Mouse (Mus musculus): ENCODE results near the gene Ccdc12. TPM values are rescaled to one million over a fixed set of nuclear protein-coding genes. Genes with fewer than 3 reads are reported as not detected.

The Ccdc12 gene
- polyA plus RNA-seq, 1 experiment from 2014 or later: 160 TPM

GRCm38 (mm10) chr9:110625350-110625908 lies 30.9 kb upstream of the Ccdc12 start:
- H3K27ac ChIP-seq (ENCODE audit: low read depth, low read length): peak overlapping the region; percentile 93
- H3K4me2 ChIP-seq (replicated peaks; ENCODE audit: low read depth, low read length): peak overlapping the region; percentile 98
- H3K4me1 ChIP-seq (ENCODE audit: control insufficient read depth, insufficient read depth, low read length): peaks cover 13% of the 10 kb centered on the region
- peak overlapping the region; percentile 53 for H3K4me3 ChIP-seq (ENCODE audit: low read length)
- peak overlapping the region; percentile 64 for H3K9ac ChIP-seq (ENCODE audit: low read depth, low read length)
- peaks cover 18% of the 10 kb centered on the region; the same call in 1 of the 2 replicates for H3K36me3 ChIP-seq (ENCODE audit: control insufficient read depth, insufficient read depth, low read length)
- no peak; the same call in 1 of the 2 replicates for ATAC-seq (ENCODE audit: low FRiP score, low TSS enrichment)
- no peaks in the 10 kb centered on the region for H3K9me3 ChIP-seq (ENCODE audit: control insufficient read depth, low read length)
- H3K27me3 ChIP-seq (ENCODE audit: control insufficient read depth, insufficient read depth, low read length): no peaks in the 10 kb centered on the region
- 68% methylated on average over 11 of the region's 11 CpGs for WGBS

GRCm38 (mm10) chr9:110630171-110630570 lies 26.1 kb upstream of the Ccdc12 start:
- H3K4me1 ChIP-seq (ENCODE audit: control insufficient read depth, insufficient read depth, low read length): peaks cover 9% of the 10 kb centered on the region; the same call in 1 of the 2 replicates
- H3K9ac ChIP-seq (ENCODE audit: low read depth, low read length): no peak overlapping the region
- no peak overlapping the region for H3K27ac ChIP-seq (ENCODE audit: low read depth, low read length)
- H3K36me3 ChIP-seq (ENCODE audit: control insufficient read depth, insufficient read depth, low read length): peaks cover 4% of the 10 kb centered on the region; the same call in 1 of the 2 replicates
- H3K9me3 ChIP-seq (ENCODE audit: control insufficient read depth, low read length): no peaks in the 10 kb centered on the region
- peaks cover 5% of the 10 kb centered on the region; the same call in 1 of the 2 replicates for H3K27me3 ChIP-seq (ENCODE audit: control insufficient read depth, insufficient read depth, low read length)
- H3K4me2 ChIP-seq (replicated peaks; ENCODE audit: low read depth, low read length): no peak overlapping the region
- H3K4me3 ChIP-seq (ENCODE audit: low read length): no peak overlapping the region
- no peak for ATAC-seq (ENCODE audit: low FRiP score, low TSS enrichment)
- 65% methylated on average over 15 of the region's 15 CpGs for WGBS

- no peak for ATAC-seq (ENCODE audit: low FRiP score, low TSS enrichment)
- H3K4me3 ChIP-seq (ENCODE audit: low read length): peak overlapping the region; percentile 12; the same call in 1 of the 2 replicates
Measured at GRCm38 (mm10) chr9:110631191-110631590, 25.1 kb upstream of the Ccdc12 start.

GRCm38 (mm10) chr9:110631651-110632275 lies 24.5 kb upstream of the Ccdc12 start:
- H3K36me3 ChIP-seq (ENCODE audit: control insufficient read depth, insufficient read depth, low read length): peaks cover 4% of the 10 kb centered on the region; the same call in 1 of the 2 replicates
- 0 out of 2 replicates have a peak, but pooled peaks cover 7% of the 10 kb centered on the region for H3K4me1 ChIP-seq (ENCODE audit: control insufficient read depth, insufficient read depth, low read length)
- peak overlapping the region; percentile 12; the same call in 1 of the 2 replicates for H3K4me3 ChIP-seq (ENCODE audit: low read length)
- peaks cover 5% of the 10 kb centered on the region; the same call in 1 of the 2 replicates for H3K27me3 ChIP-seq (ENCODE audit: control insufficient read depth, insufficient read depth, low read length)
- peak overlapping the region; percentile 33 for H3K4me2 ChIP-seq (replicated peaks; ENCODE audit: low read depth, low read length)
- no peak overlapping the region for H3K27ac ChIP-seq (ENCODE audit: low read depth, low read length)
- WGBS: 23% methylated on average over 30 of the region's 30 CpGs
- no peak for ATAC-seq (ENCODE audit: low FRiP score, low TSS enrichment)
- no peak overlapping the region for H3K9ac ChIP-seq (ENCODE audit: low read depth, low read length)
- H3K9me3 ChIP-seq (ENCODE audit: control insufficient read depth, low read length): no peaks in the 10 kb centered on the region

More at GRCm38 (mm10) chr9:110631191-110631590, 25.1 kb upstream of the Ccdc12 start:
- Histone ChIP-seq H3K9ac (ENCODE audit: low read depth, low read length) (no peak overlapping the region), H3K27me3 (ENCODE audit: control insufficient read depth, insufficient read depth, low read length) (peaks cover 5% of the 10 kb centered on the region; the same call in 1 of the 2 replicates), H3K4me1 (ENCODE audit: control insufficient read depth, insufficient read depth, low read length) (0 out of 2 replicates have a peak, but pooled peaks cover 7% of the 10 kb centered on the region), H3K27ac (ENCODE audit: low read depth, low read length) (no peak overlapping the region), H3K36me3 (ENCODE audit: control insufficient read depth, insufficient read depth, low read length) (peaks cover 4% of the 10 kb centered on the region; the same call in 1 of the 2 replicates), H3K9me3 (ENCODE audit: control insufficient read depth, low read length) (no peaks in the 10 kb centered on the region), H3K4me2 (replicated peaks; ENCODE audit: low read depth, low read length) (peak overlapping the region; percentile 33)
- WGBS: 21% methylated on average over 10 of the region's 10 CpGs

GRCm38 (mm10) chr9:110632671-110633070 lies 23.6 kb upstream of the Ccdc12 start:
- Histone ChIP-seq H3K36me3 (ENCODE audit: control insufficient read depth, insufficient read depth, low read length) (peaks cover 4% of the 10 kb centered on the region; the same call in 1 of the 2 replicates), H3K27ac (ENCODE audit: low read depth, low read length) (no peak overlapping the region), H3K4me1 (ENCODE audit: control insufficient read depth, insufficient read depth, low read length) (0 out of 2 replicates have a peak, but pooled peaks cover 7% of the 10 kb centered on the region), H3K9me3 (ENCODE audit: control insufficient read depth, low read length) (no peaks in the 10 kb centered on the region), H3K4me3 (ENCODE audit: low read length) (no peak overlapping the region), H3K27me3 (ENCODE audit: control insufficient read depth, insufficient read depth, low read length) (peaks cover 5% of the 10 kb centered on the region; the same call in 1 of the 2 replicates), H3K9ac (ENCODE audit: low read depth, low read length) (no peak overlapping the region), H3K4me2 (replicated peaks; ENCODE audit: low read depth, low read length) (no peak overlapping the region)
- 79% methylated on average over 15 of the region's 15 CpGs for WGBS
- no peak for ATAC-seq (ENCODE audit: low FRiP score, low TSS enrichment)

GRCm38 (mm10) chr9:110633882-110634281 lies 22.4 kb upstream of the Ccdc12 start:
- Histone ChIP-seq H3K27ac (ENCODE audit: low read depth, low read length) (no peak overlapping the region), H3K9ac (ENCODE audit: low read depth, low read length) (no peak overlapping the region), H3K27me3 (ENCODE audit: control insufficient read depth, insufficient read depth, low read length) (peaks cover 5% of the 10 kb centered on the region; the same call in 1 of the 2 replicates), H3K4me1 (ENCODE audit: control insufficient read depth, insufficient read depth, low read length) (0 out of 2 replicates have a peak, but pooled peaks cover 7% of the 10 kb centered on the region), H3K9me3 (ENCODE audit: control insufficient read depth, low read length) (no peaks in the 10 kb centered on the region), H3K4me2 (replicated peaks; ENCODE audit: low read depth, low read length) (no peak overlapping the region), H3K36me3 (ENCODE audit: control insufficient read depth, insufficient read depth, low read length) (peaks cover 3% of the 10 kb centered on the region), H3K4me3 (ENCODE audit: low read length) (no peak overlapping the region)
- ATAC-seq (ENCODE audit: low FRiP score, low TSS enrichment): no peak
- WGBS: 61% methylated on average over 17 of the region's 17 CpGs

- 10% methylated on average over 19 of the region's 19 CpGs for WGBS
- no peak overlapping the region for H3K4me2 ChIP-seq (replicated peaks; ENCODE audit: low read depth, low read length)
- peak; percentile 37; the same call in 1 of the 2 replicates for ATAC-seq (ENCODE audit: low FRiP score, low TSS enrichment)
- peaks cover 5% of the 10 kb centered on the region; the same call in 1 of the 2 replicates for H3K27me3 ChIP-seq (ENCODE audit: control insufficient read depth, insufficient read depth, low read length)
- no peaks in the 10 kb centered on the region for H3K9me3 ChIP-seq (ENCODE audit: control insufficient read depth, low read length)
- 0 out of 2 replicates have a peak overlapping the region, but pooled peaks have one; percentile 4 for H3K9ac ChIP-seq (ENCODE audit: low read depth, low read length)
- no peak overlapping the region for H3K4me3 ChIP-seq (ENCODE audit: low read length)
- H3K27ac ChIP-seq (ENCODE audit: low read depth, low read length): no peak overlapping the region
- 0 out of 2 replicates have a peak, but pooled peaks cover 7% of the 10 kb centered on the region for H3K4me1 ChIP-seq (ENCODE audit: control insufficient read depth, insufficient read depth, low read length)
- H3K36me3 ChIP-seq (ENCODE audit: control insufficient read depth, insufficient read depth, low read length): peaks cover 3% of the 10 kb centered on the region
Measured at GRCm38 (mm10) chr9:110635225-110635624, 21.1 kb upstream of the Ccdc12 start.

GRCm38 (mm10) chr9:110638611-110639021 lies 17.7 kb upstream of the Ccdc12 start:
- Histone ChIP-seq H3K4me2 (replicated peaks; ENCODE audit: low read depth, low read length) (no peak overlapping the region), H3K4me1 (ENCODE audit: control insufficient read depth, insufficient read depth, low read length) (peaks cover 20% of the 10 kb centered on the region; the same call in 1 of the 2 replicates), H3K27ac (ENCODE audit: low read depth, low read length) (no peak overlapping the region), H3K4me3 (ENCODE audit: low read length) (no peak overlapping the region), H3K9me3 (ENCODE audit: control insufficient read depth, low read length) (no peaks in the 10 kb centered on the region), H3K27me3 (ENCODE audit: control insufficient read depth, insufficient read depth, low read length) (no peaks in the 10 kb centered on the region), H3K9ac (ENCODE audit: low read depth, low read length) (no peak overlapping the region), H3K36me3 (ENCODE audit: control insufficient read depth, insufficient read depth, low read length) (peaks cover 3% of the 10 kb centered on the region)
- 89% methylated on average over 10 of the region's 10 CpGs for WGBS
- no peak for ATAC-seq (ENCODE audit: low FRiP score, low TSS enrichment)
